Comparison of ENCODE assay signal across 16 mouse cellular contexts in genomic region chr14:48666771-48667170, GRCm38 (mm10). TPM values are rescaled to one million over a fixed set of nuclear protein-coding genes. Genes with fewer than 3 reads are reported as not detected.
DNase-seq lines count a peak whose midpoint lies in the region; ATAC-seq and TF ChIP-seq lines count a peak whose summit lies in the region.
"Had no signal": no experiment of that assay in that cellular context is flagged by ENCODE, and none has a peak within 500 bp of the region (broad histone marks: within the 10 kb centered on the region; RNA-seq: fewer than 3 reads in every experiment).

No protein-coding gene starts in this region.

- ATAC-seq in forebrain, embryonic 16.5 days: no peak
- no peak for ATAC-seq in midbrain, embryonic 11.5 days (ENCODE audit: low FRiP score)

- H3K4me3 ChIP-seq in cerebellum, adult 2 months (replicated peaks; ENCODE audit: insufficient read depth, low read depth, low read length): peak overlapping the region; percentile 72
- H3K4me3 ChIP-seq in forebrain, embryonic 16.5 days (replicated peaks; ENCODE audit: low read length): peak overlapping the region; percentile 34
- peak overlapping the region; percentile 95 for H3K4me3 ChIP-seq in midbrain, embryonic 11.5 days (ENCODE audit: low read depth, low read length)
- H3K4me3 ChIP-seq: neural tube, embryonic 12.5 days had no signal

- H3K4me2 ChIP-seq in forebrain, embryonic 16.5 days (ENCODE audit: low read length): peak overlapping the region; percentile 36
- H3K4me2 ChIP-seq in midbrain, embryonic 11.5 days: peak overlapping the region; percentile 100
- H3K4me2 ChIP-seq: neural tube, embryonic 12.5 days had no signal

- no peaks in the 10 kb centered on the region for H3K9me3 ChIP-seq in forebrain, embryonic 16.5 days (ENCODE audit: control insufficient read depth, low read length)
- H3K9me3 ChIP-seq in midbrain, embryonic 11.5 days (ENCODE audit: control insufficient read depth, low read length): no peaks in the 10 kb centered on the region
- H3K9me3 ChIP-seq: neural tube, embryonic 12.5 days had no signal

- no peak for DNase-seq in cerebellum, adult 2 months
- DNase-seq in cerebellum, adult 9-10 months: no peak
- DNase-seq in embryo, embryonic 11 days: peak; percentile 51
- DNase-seq in midbrain, embryonic 11.5 days (ENCODE audit: low spot score, missing footprints): peak; percentile 96
- no peak for DNase-seq in gastrocnemius, postnatal 36 days
- no peak for DNase-seq in heart, postnatal 14 days
- DNase-seq in ovary, adult 18-20 months (ENCODE audit: low spot score): no peak
- DNase-seq: kidney, postnatal 14 days had no signal

- no peak for TF ChIP-seq CTCF in cerebellum, adult 2 months (IDR thresholded peaks at IDR 0.05; ENCODE audit: borderline replicate concordance, insufficient read depth, low read depth, low read length)

- no peak for TF ChIP-seq POLR2A in cerebellum, adult 2 months (IDR thresholded peaks at IDR 0.05; ENCODE audit: borderline replicate concordance, insufficient read depth, low read length)

- WGBS in cerebellum, adult 2 months: 10% methylated on average over 19 of the region's 19 CpGs
- 1% methylated on average over 19 of the region's 19 CpGs for WGBS in forebrain, embryonic 16.5 days
- 0% methylated on average over 19 of the region's 19 CpGs for WGBS in midbrain, embryonic 11.5 days

- peaks cover 3% of the 10 kb centered on the region; the same call in 1 of the 2 replicates for H3K27me3 ChIP-seq in cerebellum, adult 2 months (ENCODE audit: control insufficient read depth, insufficient read depth, low read length)
- peaks cover 51% of the 10 kb centered on the region for H3K27me3 ChIP-seq in forebrain, embryonic 16.5 days (replicated peaks; ENCODE audit: control insufficient read depth, insufficient read depth, low read length)
- no peaks in the 10 kb centered on the region for H3K27me3 ChIP-seq in midbrain, embryonic 11.5 days (ENCODE audit: control insufficient read depth, insufficient read depth, low read length)

- H3K9ac ChIP-seq in forebrain, embryonic 16.5 days (replicated peaks; ENCODE audit: low read depth, low read length): peak overlapping the region; percentile 9; the same call in 1 of the 2 replicates
- H3K9ac ChIP-seq in midbrain, embryonic 11.5 days (ENCODE audit: low read length): peak overlapping the region; percentile 100
- H3K9ac ChIP-seq: liver, embryonic 14.5 days; neural tube, embryonic 12.5 days had no signal

- intact Hi-C loops in gastrocnemius, postnatal 36 days (cut with DNase I): no loop called here
- intact Hi-C loops in heart, postnatal 14 days (cut with DNase I): no loop called here

- H3K36me3 ChIP-seq in forebrain, embryonic 16.5 days (ENCODE audit: control insufficient read depth, insufficient read depth): no peaks in the 10 kb centered on the region
- H3K36me3 ChIP-seq in midbrain, embryonic 11.5 days (ENCODE audit: control insufficient read depth, insufficient read depth, low read length): no peaks in the 10 kb centered on the region
- H3K36me3 ChIP-seq: neural tube, embryonic 12.5 days had no signal

- peak overlapping the region; percentile 24 for H3K27ac ChIP-seq in cerebellum, adult 2 months (ENCODE audit: insufficient read depth, low read length)
- H3K27ac ChIP-seq in forebrain, embryonic 16.5 days (ENCODE audit: low read length): no peak overlapping the region
- peak overlapping the region; percentile 98 for H3K27ac ChIP-seq in midbrain, embryonic 11.5 days (ENCODE audit: low read depth, low read length)
- H3K27ac ChIP-seq: liver, embryonic 14.5 days; neural tube, embryonic 12.5 days; stomach, postnatal 0 days had no signal

- H3K4me1 ChIP-seq in cerebellum, adult 2 months (ENCODE audit: control insufficient read depth, insufficient read depth, low read length): no peaks in the 10 kb centered on the region
- peaks cover 21% of the 10 kb centered on the region for H3K4me1 ChIP-seq in forebrain, embryonic 16.5 days (replicated peaks; ENCODE audit: control insufficient read depth, insufficient read depth, low read length)
- 0 out of 2 replicates have a peak, but pooled peaks cover 7% of the 10 kb centered on the region for H3K4me1 ChIP-seq in midbrain, embryonic 11.5 days (ENCODE audit: control insufficient read depth, insufficient read depth, low read length)
- H3K4me1 ChIP-seq: neural tube, embryonic 12.5 days had no signal

RNA-seq across cellular contexts. Expression of gene Otx2, which starts 6.8 kb away (rescaled TPM):
- polyA plus RNA-seq in cerebellum, adult 2 months (2012; rRNA removed): 9.9 and 13.8 TPM in 2 replicates
- polyA plus RNA-seq in forebrain, embryonic 16.5 days (2015; fragmentation: Nextera tagmentation; extraction: Ambion mirVana): 9.3 and 9.9 TPM in 2 replicates
- polyA plus RNA-seq in midbrain, embryonic 11.5 days (2014; fragmentation: Nextera tagmentation; extraction: Ambion mirVana): 229 and 230 TPM in 2 replicates
- not detected for total RNA-seq in gastrocnemius, postnatal 36 days (2021)
- total RNA-seq in heart, postnatal 14 days (2021): not detected
- total RNA-seq: gastrocnemius, postnatal 10 days; hematopoietic stem cell, adult 5-6 weeks; megakaryocyte progenitor cell, adult 5-6 weeks; MEL had no signal
- polyA plus RNA-seq: neural tube, embryonic 12.5 days; stomach, postnatal 0 days had no signal

Comparison
In these comparisons a context has a peak if more than half of its experiments do, and no peak if none do; other contexts are left out.
1. DNase-seq: peak in embryo, embryonic 11 days (single experiment) and midbrain, embryonic 11.5 days (single experiment); none in cerebellum, adult 2 months (0 of 2), cerebellum, adult 9-10 months (single experiment), gastrocnemius, postnatal 36 days (0 of 2), heart, postnatal 14 days (0 of 2) and ovary, adult 18-20 months (single experiment).
2. H3K4me3 ChIP-seq: peak in every context shown above with its lines; median percentile 95 in midbrain, embryonic 11.5 days; 72 in cerebellum, adult 2 months; 34 in forebrain, embryonic 16.5 days.
3. RNA of gene Otx2, which starts 6.8 kb away (polyA plus RNA-seq): 229 to 230 TPM in midbrain, embryonic 11.5 days; 9.9 to 13.8 TPM in cerebellum, adult 2 months and 9.3 to 9.9 TPM in forebrain, embryonic 16.5 days; every median in the first group is over 10 times any median in the second.